Mouse (Mus musculus) adrenal gland, postnatal 25 days (tissue): ENCODE data around the gene Adgre5. TPM values are rescaled to one million over a fixed set of nuclear protein-coding genes. Genes with fewer than 3 reads are reported as not detected.
A peak's percentile ranks its signal among the peaks of the same experiment; 100 is the strongest.

Experiments used
- DNase-seq: peaks from one replicate; pipeline ENCODE4 v3.0.0; 2021; ENCODE audit warnings: mixed read lengths
- total RNA-seq: library from RNA; stranded (reverse); gene quantifications from 2 replicates; pipeline ENCODE4 v1.2.3, GENCODE M21; 2021

Gene Adgre5
- total RNA-seq, 1 experiment from 2014 or later, result 40.6 TPM

DNA sequence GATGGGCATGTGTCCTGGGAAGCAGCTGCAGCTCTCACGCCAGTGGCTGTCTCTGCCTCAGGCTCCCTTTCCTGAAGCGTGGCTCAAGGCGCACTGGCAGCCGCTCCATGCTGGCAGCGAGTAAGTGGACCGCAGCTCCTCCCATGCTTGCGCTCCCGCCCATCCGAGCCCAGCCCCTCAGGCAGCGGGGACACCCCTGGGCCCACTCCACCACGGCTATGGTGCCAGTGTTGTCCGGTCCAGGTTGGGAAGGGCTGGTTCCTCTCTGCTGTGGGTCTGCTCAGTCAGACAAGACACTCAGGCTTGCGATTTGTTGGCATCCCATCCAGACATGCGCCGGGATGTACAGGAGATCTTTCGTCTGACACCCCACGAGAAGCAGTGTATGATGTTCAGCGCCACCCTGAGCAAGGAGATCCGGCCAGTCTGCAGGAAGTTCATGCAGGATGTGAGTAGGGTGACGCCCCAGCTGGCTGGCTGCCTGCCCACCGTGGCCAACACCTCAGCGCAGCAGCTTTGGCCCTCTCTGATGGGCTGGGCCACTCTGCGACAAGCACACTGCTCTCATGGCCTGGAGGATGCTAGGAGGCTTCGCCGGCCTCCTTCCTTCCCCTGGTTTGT, 19.6 kb downstream of the Adgre5 start:
- peak; percentile 67 for DNase-seq

DNA sequence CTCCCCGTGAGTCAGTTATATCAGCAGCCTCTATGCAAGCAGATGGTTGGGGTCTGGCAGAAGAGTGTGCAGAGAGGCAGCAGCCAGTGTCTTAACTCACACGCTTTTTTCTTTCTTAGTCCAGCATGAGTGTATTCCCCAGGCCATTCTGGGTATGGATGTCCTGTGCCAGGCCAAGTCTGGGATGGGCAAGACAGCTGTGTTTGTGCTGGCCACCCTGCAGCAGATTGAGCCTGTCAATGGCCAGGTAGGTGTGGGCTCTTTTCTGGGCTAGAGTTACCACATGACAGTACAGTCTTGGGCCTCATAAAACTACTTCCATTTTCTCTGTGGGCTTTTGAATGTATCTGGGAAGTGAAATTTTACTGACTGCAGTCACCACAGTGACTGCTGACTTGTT, 21.4 kb downstream of the Adgre5 start:
- DNase-seq, result no peak

DNA sequence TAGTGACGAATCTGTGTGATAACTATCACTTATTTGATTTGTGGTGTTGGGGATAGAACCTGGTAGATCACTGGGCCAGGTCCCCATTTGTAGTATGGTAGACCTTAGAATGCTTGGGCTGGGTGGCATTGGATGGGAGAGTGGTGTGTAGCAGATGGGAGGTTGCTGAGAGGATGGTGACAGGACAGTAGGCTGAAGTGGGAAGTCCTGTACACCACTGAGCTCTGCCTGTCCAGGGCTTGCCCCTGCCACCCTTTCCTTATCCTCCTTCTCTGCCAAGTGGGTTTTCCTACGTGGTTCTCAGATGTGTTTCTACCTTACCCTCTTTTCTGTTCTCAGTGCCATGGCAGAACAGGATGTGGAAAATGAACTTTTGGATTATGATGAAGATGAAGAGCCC, 22.1 kb downstream of the Adgre5 start:
- DNase-seq, result no peak

GRCm38 (mm10) chr8:83716563-83716962, 24.6 kb downstream of the Adgre5 start:
- no peak for DNase-seq

GRCm38 (mm10) chr8:83715771-83716170, 25.4 kb downstream of the Adgre5 start:
- no peak for DNase-seq

- peak; percentile 92 for DNase-seq
These were observed 26.0 kb downstream of the Adgre5 start, which contains the start of gene Ddx39 for GRCm38 (mm10) chr8:83715031-83715690. Ddx39 (plus strand) TSS chr8:83715177.

DNA sequence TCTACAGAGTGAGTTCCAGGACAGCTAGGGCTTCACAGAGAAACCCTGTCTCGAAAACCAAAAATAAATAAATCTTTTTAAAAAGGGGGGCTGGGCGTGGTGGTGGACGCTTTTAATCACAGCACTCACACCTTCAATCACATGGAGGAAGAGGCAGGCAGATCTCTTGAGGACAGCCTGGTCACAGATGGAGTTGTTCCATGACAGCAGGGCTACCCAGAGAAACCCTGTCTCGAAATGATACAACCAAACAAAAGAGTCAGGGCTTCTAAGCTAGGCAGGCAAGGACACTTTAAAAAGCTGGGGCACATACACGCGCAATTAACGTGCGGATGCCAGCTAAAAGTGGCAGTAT, 26.5 kb downstream of the Adgre5 start:
- no peak for DNase-seq

DNA sequence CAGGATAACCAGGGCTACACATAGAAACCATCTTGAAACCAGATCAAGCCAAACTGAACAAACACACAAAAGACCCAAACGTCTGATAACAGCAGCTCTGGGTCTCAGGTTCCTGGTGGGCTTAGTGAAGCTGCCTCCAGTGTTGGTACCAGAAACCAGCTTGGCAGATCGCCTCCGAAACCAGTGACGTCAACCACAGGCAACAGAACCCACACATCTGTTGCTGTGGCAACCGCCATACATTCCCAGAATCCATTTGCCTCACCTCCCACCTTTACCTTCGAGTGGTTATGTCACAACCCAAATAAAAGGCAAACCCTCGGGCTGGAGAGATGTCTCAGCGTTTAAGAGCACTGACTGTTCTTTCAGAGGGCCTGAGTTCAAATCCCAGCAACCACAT, 33.6 kb downstream of the Adgre5 start:
- DNase-seq, result no peak

- no peak for DNase-seq
These were observed 34.7 kb downstream of the Adgre5 start for GRCm38 (mm10) chr8:83706411-83706810.

GRCm38 (mm10) chr8:83703426-83703825, 37.7 kb downstream of the Adgre5 start:
- DNase-seq, result no peak

GRCm38 (mm10) chr8:83700423-83701085, 40.6 kb downstream of the Adgre5 start:
- no peak for DNase-seq

DNA sequence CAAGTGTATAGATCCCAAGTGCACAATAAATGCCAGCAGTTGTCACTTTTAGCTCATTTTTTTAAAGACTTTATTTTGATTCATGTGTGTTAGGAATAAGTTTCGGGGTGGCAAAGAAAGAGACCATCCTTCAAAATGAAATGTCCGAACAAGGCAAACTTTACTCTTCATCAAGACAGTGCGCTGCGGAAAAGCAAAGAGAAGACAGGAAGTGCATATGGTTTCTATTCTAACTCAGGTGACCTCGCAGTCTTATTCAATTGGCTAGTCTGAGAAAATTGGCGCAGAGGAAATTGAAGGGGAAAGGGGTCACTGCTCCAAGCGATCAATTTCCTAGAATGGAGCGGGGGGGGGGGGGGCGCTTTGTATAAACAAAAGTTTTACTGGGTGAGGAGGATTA, 41.6 kb downstream of the Adgre5 start:
- DNase-seq, result no peak

DNA sequence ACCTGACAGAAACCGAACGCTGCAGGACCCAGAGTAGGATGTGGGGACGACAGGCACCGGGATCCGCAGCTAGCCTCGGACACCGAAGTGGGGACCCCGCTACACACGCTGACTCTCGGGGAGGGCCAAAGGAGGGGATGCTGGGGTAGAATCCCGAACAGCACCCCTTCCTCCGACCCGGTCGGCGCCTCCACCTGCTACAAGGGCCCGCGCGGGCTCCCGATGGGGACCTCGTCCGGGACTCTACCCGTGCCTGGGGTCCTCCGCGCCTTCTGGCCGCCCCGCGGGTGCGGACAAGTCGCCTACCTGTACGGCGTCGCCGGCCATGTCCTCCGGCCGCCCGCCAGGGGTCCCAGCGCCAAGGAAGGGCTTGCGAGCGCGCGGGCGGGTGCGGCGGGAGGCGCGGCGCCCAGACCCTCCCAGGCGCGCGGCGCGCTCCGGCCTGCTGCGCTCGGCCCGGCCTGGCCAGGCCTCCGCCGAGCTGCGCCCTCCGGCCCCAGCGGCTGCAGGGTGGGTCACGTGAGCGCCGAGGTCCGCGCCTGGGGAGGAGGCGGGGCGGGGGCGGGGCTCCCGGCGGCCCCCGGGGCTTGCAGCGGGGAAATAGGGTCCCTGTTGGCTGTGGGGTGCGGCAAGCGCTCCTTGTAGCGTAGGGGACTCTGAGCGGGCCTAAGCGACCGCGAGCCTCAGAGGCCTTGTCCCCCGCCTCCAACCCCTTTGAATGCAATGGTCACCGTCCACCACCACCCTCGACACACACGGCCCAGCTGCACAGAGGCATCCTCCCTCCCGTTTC, 42.3 kb downstream of the Adgre5 start, which contains the start of gene Pkn1:
Gene Pkn1, minus strand, starts transcription at position 519 of the 793 bp plus-strand sequence.
- peak; percentile 89 for DNase-seq

GRCm38 (mm10) chr8:83698291-83698660, 42.9 kb downstream of the Adgre5 start:
- DNase-seq, result peak; percentile 29

DNA sequence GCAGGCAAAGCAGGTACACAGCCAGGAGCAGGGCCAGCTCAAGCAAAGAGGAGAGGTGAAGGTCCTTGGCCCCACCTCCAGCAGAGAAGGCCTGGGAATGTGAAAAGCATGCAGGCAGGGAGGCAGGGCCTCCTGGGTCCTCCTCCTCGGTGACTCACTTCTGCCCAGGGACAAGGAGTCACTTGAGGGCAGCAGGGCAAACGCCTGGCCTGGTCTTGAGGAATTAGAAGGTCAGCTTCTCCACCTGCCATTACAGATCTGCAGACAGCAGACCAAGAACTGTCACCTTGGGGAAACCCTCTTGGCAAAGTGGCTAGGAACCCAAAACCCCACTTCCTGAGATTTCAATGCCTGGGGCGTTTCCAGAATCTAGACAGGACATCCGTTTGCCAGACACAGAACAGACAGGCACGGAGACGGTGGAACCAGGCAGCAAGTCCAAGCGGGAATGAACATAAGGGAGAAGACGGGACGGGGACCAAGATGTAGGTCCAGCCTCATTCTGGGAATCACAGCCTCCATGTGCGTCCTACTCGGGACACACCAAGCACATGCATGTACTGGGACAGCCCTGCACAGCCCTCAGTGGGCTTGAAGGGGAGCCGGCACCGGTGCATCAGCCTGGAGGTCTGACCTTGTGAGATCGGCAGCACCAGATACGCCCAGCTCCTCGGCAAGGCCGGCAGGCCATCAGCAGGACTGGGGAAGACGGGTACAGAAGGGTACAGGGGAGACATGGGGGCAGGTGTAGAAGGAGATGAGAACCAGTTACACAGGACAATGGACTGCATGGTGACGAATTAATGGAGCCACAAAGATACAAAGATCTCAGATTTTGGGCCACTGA, 43.5 kb downstream of the Adgre5 start:
- DNase-seq, result peak; percentile 69

DNA sequence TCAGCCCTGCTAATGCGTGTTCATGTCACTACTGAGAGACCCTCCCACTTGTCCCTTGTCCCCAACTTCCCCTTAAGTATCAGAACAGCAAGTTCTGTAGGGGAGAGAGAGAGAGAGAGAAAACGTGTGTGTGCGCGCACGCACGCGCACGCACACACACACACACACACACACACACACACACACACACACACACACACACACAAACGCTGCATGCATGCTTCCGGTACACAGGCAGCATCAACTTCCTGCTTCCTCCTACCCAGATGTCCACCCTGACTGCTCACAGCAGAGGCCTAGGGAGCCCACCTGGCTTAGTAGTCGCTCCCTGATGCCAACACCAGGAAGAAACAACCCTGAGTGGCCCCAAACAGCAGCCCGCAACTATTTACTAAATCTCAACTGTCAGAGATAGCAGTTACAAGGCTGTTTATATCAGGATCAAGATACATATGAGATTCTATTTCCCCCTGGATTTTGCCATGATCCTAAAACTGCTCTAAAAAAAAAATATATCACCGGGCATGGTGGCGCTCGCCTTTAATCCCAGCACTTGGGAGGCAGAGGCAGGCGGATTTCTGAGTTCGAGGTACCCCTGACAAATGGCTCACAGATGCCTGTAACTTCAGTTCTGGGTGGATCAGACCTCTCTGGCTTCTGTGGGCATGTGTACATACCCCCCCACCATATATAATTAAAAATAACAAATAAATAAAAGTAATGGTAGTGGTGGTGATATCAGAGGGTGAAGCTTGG, 45.6 kb downstream of the Adgre5 start:
- DNase-seq, result no peak

GRCm38 (mm10) chr8:83694369-83695160, 46.6 kb downstream of the Adgre5 start:
- DNase-seq, result no peak

GRCm38 (mm10) chr8:83693609-83694236, 47.4 kb downstream of the Adgre5 start:
- no peak for DNase-seq

DNA sequence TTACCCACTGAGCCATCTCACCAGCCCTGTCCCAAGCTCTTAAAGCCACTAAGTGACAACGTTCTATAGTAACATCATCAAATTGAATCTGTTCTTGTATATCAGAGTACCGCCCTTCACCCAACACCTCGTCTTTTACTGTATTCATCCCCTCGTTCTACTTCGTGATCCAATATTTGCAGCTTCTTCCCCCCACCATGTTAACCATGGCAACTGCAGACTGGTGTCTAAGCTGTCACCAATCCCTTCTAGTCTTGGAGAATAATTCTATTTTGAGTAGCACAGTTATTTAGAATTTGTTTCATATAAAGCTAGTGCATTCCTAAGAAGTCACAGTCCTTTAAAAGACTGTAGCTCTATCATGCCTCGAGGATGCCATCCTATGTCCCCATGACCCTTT, 51.9 kb downstream of the Adgre5 start:
- DNase-seq, result no peak

- no peak for DNase-seq
These were observed 56.6 kb downstream of the Adgre5 start for GRCm38 (mm10) chr8:83684517-83684916.
